Mouse (Mus musculus): ENCODE data around the gene Mb. TPM values are rescaled to one million over a fixed set of nuclear protein-coding genes. Genes with fewer than 3 reads are reported as not detected.
"Not testable (repeated sequence)": the region's sequence is repeated elsewhere in the genome, so short reads cannot be mapped to it uniquely, and the experiment has no call there.

Gene Mb
- polyA plus RNA-seq, 1 experiment from 2014 or later: not detected

- no peak for ATAC-seq
- no peaks in the 10 kb centered on the region for H3K27me3 ChIP-seq
- ChIA-PET CTCF (no interaction called here), POLR2A (interaction anchor here (1.0 kb wide), 1 partner anchor 151 kb away, joined by 5 read pairs; no protein-coding TSS in a partner anchor)
- no peak for DNase-seq (ENCODE audit: low read depth, low spot score)
- no peak for TF ChIP-seq CTCF (IDR thresholded peaks at IDR 0.05)
- in situ Hi-C loops (cut with MboI; ENCODE audit: low pct_unique_long_range_greater_than_20kb): no loop called here
Measured at GRCm38 (mm10) chr15:77066233-77066632, 15.8 kb upstream of the Mb start.

GRCm38 (mm10) chr15:77065259-77065852, 14.9 kb upstream of the Mb start:
- POLR2A ChIA-PET: no interaction called here
- ATAC-seq (no peak), DNase-seq (ENCODE audit: low read depth, low spot score) (no peak)
- in situ Hi-C loops (cut with MboI; ENCODE audit: low pct_unique_long_range_greater_than_20kb): no loop called here
- TF ChIP-seq CTCF (IDR thresholded peaks at IDR 0.05): no peak
- CTCF ChIA-PET: no interaction called here
- H3K27me3 ChIP-seq: no peaks in the 10 kb centered on the region

- CTCF ChIA-PET: no interaction called here
- no peak for TF ChIP-seq CTCF (IDR thresholded peaks at IDR 0.05)
- H3K27me3 ChIP-seq: no peaks in the 10 kb centered on the region
- DNase-seq (ENCODE audit: low read depth, low spot score) (no peak), ATAC-seq (no peak)
- POLR2A ChIA-PET: no interaction called here
- in situ Hi-C loops (cut with MboI; ENCODE audit: low pct_unique_long_range_greater_than_20kb): no loop called here
Measured at GRCm38 (mm10) chr15:77062746-77063145, 12.3 kb upstream of the Mb start.

GRCm38 (mm10) chr15:77059416-77059815, 8.9 kb upstream of the Mb start:
- in situ Hi-C loops (cut with MboI; ENCODE audit: low pct_unique_long_range_greater_than_20kb); H3K27me3 ChIP-seq; ATAC-seq; POLR2A ChIA-PET; DNase-seq (ENCODE audit: low read depth, low spot score); CTCF ChIA-PET: not testable (repeated sequence)

GRCm38 (mm10) chr15:77058566-77058965, 8.1 kb upstream of the Mb start:
- DNase-seq (ENCODE audit: low read depth, low spot score) (peak; percentile 62), ATAC-seq (no peak)
- no peaks in the 10 kb centered on the region for H3K27me3 ChIP-seq
- in situ Hi-C loops (cut with MboI; ENCODE audit: low pct_unique_long_range_greater_than_20kb): no loop called here
- TF ChIP-seq CTCF (IDR thresholded peaks at IDR 0.05): no peak
- ChIA-PET CTCF (no interaction called here), POLR2A (no interaction called here)

- CTCF ChIA-PET: no interaction called here
- in situ Hi-C loops (cut with MboI; ENCODE audit: low pct_unique_long_range_greater_than_20kb): no loop called here
- DNase-seq (ENCODE audit: low read depth, low spot score) (no peak), ATAC-seq (no peak)
- no peaks in the 10 kb centered on the region for H3K27me3 ChIP-seq
- TF ChIP-seq CTCF (IDR thresholded peaks at IDR 0.05): no peak
- POLR2A ChIA-PET: no interaction called here
Measured at GRCm38 (mm10) chr15:77056791-77057051, 6.3 kb upstream of the Mb start.

- no peak for ATAC-seq
- ChIA-PET CTCF (no interaction called here), POLR2A (no interaction called here)
- in situ Hi-C loops (cut with MboI; ENCODE audit: low pct_unique_long_range_greater_than_20kb): no loop called here
- no peak for TF ChIP-seq CTCF (IDR thresholded peaks at IDR 0.05)
- DNase-seq (ENCODE audit: low read depth, low spot score): no peak
- no peaks in the 10 kb centered on the region for H3K27me3 ChIP-seq
Measured at GRCm38 (mm10) chr15:77056001-77056790, 5.7 kb upstream of the Mb start.

GRCm38 (mm10) chr15:77054611-77055175, 4.2 kb upstream of the Mb start:
- POLR2A ChIA-PET: no interaction called here

GRCm38 (mm10) chr15:77053021-77053420, 2.6 kb upstream of the Mb start:
- ATAC-seq (no peak), DNase-seq (ENCODE audit: low read depth, low spot score) (no peak)
- TF ChIP-seq CTCF (IDR thresholded peaks at IDR 0.05): no peak
- POLR2A ChIA-PET: no interaction called here
- CTCF ChIA-PET: no interaction called here
- in situ Hi-C loops (cut with MboI; ENCODE audit: low pct_unique_long_range_greater_than_20kb): no loop called here
- H3K27me3 ChIP-seq: no peaks in the 10 kb centered on the region

More at GRCm38 (mm10) chr15:77054611-77055175, 4.2 kb upstream of the Mb start:
- in situ Hi-C loops (cut with MboI; ENCODE audit: low pct_unique_long_range_greater_than_20kb): no loop called here
- no peak for TF ChIP-seq CTCF (IDR thresholded peaks at IDR 0.05)
- DNase-seq (ENCODE audit: low read depth, low spot score): no peak
- CTCF ChIA-PET: no interaction called here
- ATAC-seq: no peak
- H3K27me3 ChIP-seq: no peaks in the 10 kb centered on the region

- H3K27me3 ChIP-seq: no peaks in the 10 kb centered on the region
- ATAC-seq: no peak
- DNase-seq (ENCODE audit: low read depth, low spot score): no peak
- POLR2A ChIA-PET: no interaction called here
- no peak for TF ChIP-seq CTCF (IDR thresholded peaks at IDR 0.05)
- CTCF ChIA-PET: no interaction called here
- in situ Hi-C loops (cut with MboI; ENCODE audit: low pct_unique_long_range_greater_than_20kb): no loop called here
Measured at GRCm38 (mm10) chr15:77052176-77052575, 1.7 kb upstream of the Mb start.

GRCm38 (mm10) chr15:77045609-77046008, 4.9 kb downstream of the Mb start:
- POLR2A ChIA-PET: no interaction called here

More at GRCm38 (mm10) chr15:77045609-77046008, 4.9 kb downstream of the Mb start:
- DNase-seq (ENCODE audit: low read depth, low spot score) (no peak), ATAC-seq (no peak)
- TF ChIP-seq CTCF (IDR thresholded peaks at IDR 0.05): no peak
- CTCF ChIA-PET: interaction anchor here (1.6 kb wide), 1 partner anchor 24 kb away, joined by 4 read pairs; no protein-coding TSS in a partner anchor
- in situ Hi-C loops (cut with MboI; ENCODE audit: low pct_unique_long_range_greater_than_20kb): no loop called here
- no peaks in the 10 kb centered on the region for H3K27me3 ChIP-seq
